Mouse (Mus musculus): ENCODE data around the gene Psmd5. TPM values are rescaled to one million over a fixed set of nuclear protein-coding genes. Genes with fewer than 3 reads are reported as not detected.
"Not testable (repeated sequence)": the region's sequence is repeated elsewhere in the genome, so short reads cannot be mapped to it uniquely, and the experiment has no call there.

The Psmd5 gene
- polyA plus RNA-seq, 1 experiment = 1.2 TPM

DNA sequence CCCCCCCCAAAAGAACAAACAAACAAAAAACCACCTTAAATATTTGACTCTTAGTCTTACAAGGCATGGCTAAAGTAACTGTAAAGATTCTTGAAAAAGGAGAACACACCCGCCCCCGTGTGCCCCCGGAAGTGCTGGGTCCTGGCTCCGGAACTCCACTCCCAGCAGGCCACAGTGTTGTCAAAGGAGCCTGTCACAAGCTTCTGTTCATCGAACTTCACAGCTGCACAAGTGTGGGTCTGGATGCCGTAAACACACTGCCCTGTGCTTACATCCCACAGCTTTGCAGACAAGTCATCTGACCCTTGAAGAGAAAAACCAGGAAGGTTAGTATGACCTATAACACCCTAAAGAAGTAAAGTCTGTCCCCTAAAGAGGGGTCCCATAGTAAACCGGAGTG lies 62.1 kb downstream of the Psmd5 start:
- Histone ChIP-seq H3K4me1 (ENCODE audit: control insufficient read depth) (peaks cover 59% of the 10 kb centered on the region), H3K9me3 (ENCODE audit: control insufficient read depth, low read length) (no peaks in the 10 kb centered on the region), H3K4me3 (replicated peaks) (no peak overlapping the region), H3K36me3 (ENCODE audit: control insufficient read depth) (peaks cover 100% of the 10 kb centered on the region), H3K27me3 (ENCODE audit: control insufficient read depth) (no peaks in the 10 kb centered on the region)
- TF ChIP-seq GATA1 (IDR thresholded peaks at IDR 0.05; ENCODE audit: low read length) = no peak
- no peak for TF ChIP-seq TAL1 (IDR thresholded peaks at IDR 0.05; ENCODE audit: low read length)

DNA sequence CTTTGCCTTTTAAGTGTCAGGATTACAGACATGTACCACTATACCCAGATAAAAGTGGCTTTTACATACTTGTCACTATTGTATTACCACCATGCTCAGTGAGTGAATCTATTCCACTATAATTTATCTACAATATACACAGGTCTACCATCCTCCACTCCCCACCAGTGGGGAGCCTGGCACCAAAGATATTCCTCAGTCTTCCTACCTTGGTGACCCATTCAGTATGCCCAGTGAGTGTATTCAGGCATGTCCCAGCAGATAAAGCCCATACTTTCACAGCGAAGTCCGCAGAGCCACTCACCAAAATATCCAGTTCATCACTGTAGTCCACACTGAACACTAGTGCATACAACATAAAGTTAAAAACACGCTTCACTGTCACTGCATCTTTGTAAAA lies 64.0 kb downstream of the Psmd5 start:
- Histone ChIP-seq H3K4me1 (ENCODE audit: control insufficient read depth) (peaks cover 71% of the 10 kb centered on the region), H3K4me3 (replicated peaks) (peak overlapping the region; percentile 14), H3K36me3 (ENCODE audit: control insufficient read depth) (peaks cover 100% of the 10 kb centered on the region), H3K9me3 (ENCODE audit: control insufficient read depth, low read length) (no peaks in the 10 kb centered on the region), H3K27me3 (ENCODE audit: control insufficient read depth) (no peaks in the 10 kb centered on the region)
- TF ChIP-seq GATA1 (IDR thresholded peaks at IDR 0.05; ENCODE audit: low read length) = no peak
- peak; percentile 4; the same call in 1 of the 3 replicates for TF ChIP-seq TAL1 (IDR thresholded peaks at IDR 0.05; ENCODE audit: low read length)

DNA sequence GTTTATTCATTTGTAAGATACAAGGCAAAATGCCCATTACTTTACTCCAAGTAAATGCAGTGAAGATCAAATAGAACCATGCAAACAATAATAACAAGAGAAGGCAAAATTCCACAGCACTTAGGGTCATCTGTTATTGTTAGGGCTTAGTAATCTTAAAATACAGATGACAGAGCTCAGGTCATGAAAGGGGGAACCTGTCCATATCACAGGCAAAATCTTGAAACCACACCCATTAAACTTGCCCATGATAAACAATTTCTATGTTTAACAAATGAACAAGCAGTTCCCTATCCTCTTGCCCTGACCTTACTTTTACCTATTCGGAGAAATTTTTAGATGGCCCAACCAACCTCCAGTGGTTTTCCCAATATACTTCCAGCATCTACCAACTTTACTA lies 65.2 kb downstream of the Psmd5 start:
- H3K4me1 ChIP-seq (ENCODE audit: control insufficient read depth) = peaks cover 77% of the 10 kb centered on the region
- H3K27me3 ChIP-seq (ENCODE audit: control insufficient read depth) = no peaks in the 10 kb centered on the region
- H3K9me3 ChIP-seq (ENCODE audit: control insufficient read depth, low read length) = no peaks in the 10 kb centered on the region

GRCm38 (mm10) chr2:34808057-34808456 lies 66.7 kb downstream of the Psmd5 start:
- Histone ChIP-seq H3K36me3 (ENCODE audit: control insufficient read depth) (peaks cover 98% of the 10 kb centered on the region), H3K4me1 (ENCODE audit: control insufficient read depth) (peaks cover 89% of the 10 kb centered on the region)

More for the DNA sequence above, 65.2 kb downstream of the Psmd5 start:
- peaks cover 100% of the 10 kb centered on the region for H3K36me3 ChIP-seq (ENCODE audit: control insufficient read depth)
- no peak overlapping the region for H3K4me3 ChIP-seq (replicated peaks)
- TF ChIP-seq GATA1 (IDR thresholded peaks at IDR 0.05; ENCODE audit: low read length) (no peak), TAL1 (IDR thresholded peaks at IDR 0.05; ENCODE audit: low read length) (no peak)

DNA sequence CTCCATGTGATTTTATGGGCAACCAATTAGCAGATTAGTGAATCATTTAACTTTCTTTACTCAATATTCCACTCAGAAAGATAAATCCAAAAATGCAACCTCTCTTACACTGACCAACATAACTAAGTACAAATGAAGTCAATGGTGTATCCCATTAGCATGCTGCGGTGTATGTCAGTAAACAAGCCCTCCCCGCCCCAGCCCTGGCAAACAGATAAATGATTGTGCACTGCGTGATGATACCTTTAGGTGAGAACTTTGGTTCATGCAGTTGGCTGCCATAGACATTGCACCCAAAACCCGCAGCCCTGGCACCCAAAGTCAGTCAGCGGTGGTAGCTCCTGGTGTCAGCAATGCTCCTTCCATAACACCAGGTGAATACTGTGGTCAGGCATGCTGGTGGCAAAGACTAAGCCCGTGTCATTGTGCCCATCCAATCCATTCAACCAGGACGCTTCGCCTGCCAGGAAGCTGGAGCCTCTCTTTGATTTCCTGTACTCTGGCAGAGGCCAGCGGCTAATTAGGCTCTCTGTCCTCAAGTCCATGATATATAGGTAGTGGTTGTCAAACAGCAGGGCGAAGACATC lies 69.3 kb downstream of the Psmd5 start:
- peaks cover 86% of the 10 kb centered on the region for H3K4me1 ChIP-seq (ENCODE audit: control insufficient read depth)
- TF ChIP-seq TAL1 (IDR thresholded peaks at IDR 0.05; ENCODE audit: low read length) (no peak), GATA1 (IDR thresholded peaks at IDR 0.05; ENCODE audit: low read length) (no peak)
- no peaks in the 10 kb centered on the region for H3K27me3 ChIP-seq (ENCODE audit: control insufficient read depth)
- H3K9me3 ChIP-seq (ENCODE audit: control insufficient read depth, low read length) = no peaks in the 10 kb centered on the region
- H3K4me3 ChIP-seq (replicated peaks) = peak overlapping the region; percentile 79
- H3K36me3 ChIP-seq (ENCODE audit: control insufficient read depth) = peaks cover 72% of the 10 kb centered on the region

More at GRCm38 (mm10) chr2:34808057-34808456, 66.7 kb downstream of the Psmd5 start:
- no peaks in the 10 kb centered on the region for H3K9me3 ChIP-seq (ENCODE audit: control insufficient read depth, low read length)
- H3K27me3 ChIP-seq (ENCODE audit: control insufficient read depth) = no peaks in the 10 kb centered on the region
- TF ChIP-seq TAL1 (IDR thresholded peaks at IDR 0.05; ENCODE audit: low read length) (no peak), GATA1 (IDR thresholded peaks at IDR 0.05; ENCODE audit: low read length) (no peak)
- H3K4me3 ChIP-seq (replicated peaks) = no peak overlapping the region

DNA sequence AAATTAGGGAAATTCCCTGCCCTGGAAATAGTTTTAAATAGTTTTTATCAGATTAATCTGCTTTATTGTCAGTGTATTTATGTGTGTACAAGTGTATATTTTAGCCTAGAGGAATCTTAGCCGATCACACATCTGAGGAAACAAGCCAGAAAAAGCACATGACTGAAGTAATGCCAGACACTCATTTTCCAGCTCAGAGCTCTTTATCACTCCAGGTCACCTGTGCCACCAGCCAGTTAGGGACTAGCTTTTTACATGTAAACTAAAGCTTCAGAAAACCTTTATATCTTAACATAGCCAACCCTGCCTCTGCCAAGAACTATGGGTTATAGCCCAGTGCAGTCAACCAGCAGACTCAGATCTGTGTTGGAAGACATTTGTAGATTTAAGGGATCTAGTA lies 70.0 kb downstream of the Psmd5 start:
- Histone ChIP-seq H3K9me3 (ENCODE audit: control insufficient read depth, low read length) (no peaks in the 10 kb centered on the region), H3K36me3 (ENCODE audit: control insufficient read depth) (peaks cover 66% of the 10 kb centered on the region), H3K4me3 (replicated peaks) (peak overlapping the region; percentile 79), H3K27me3 (ENCODE audit: control insufficient read depth) (no peaks in the 10 kb centered on the region), H3K4me1 (ENCODE audit: control insufficient read depth) (peaks cover 86% of the 10 kb centered on the region)
- peak; percentile 69 for TF ChIP-seq TAL1 (IDR thresholded peaks at IDR 0.05; ENCODE audit: low read length)
- peak; percentile 62 for TF ChIP-seq GATA1 (IDR thresholded peaks at IDR 0.05; ENCODE audit: low read length)

DNA sequence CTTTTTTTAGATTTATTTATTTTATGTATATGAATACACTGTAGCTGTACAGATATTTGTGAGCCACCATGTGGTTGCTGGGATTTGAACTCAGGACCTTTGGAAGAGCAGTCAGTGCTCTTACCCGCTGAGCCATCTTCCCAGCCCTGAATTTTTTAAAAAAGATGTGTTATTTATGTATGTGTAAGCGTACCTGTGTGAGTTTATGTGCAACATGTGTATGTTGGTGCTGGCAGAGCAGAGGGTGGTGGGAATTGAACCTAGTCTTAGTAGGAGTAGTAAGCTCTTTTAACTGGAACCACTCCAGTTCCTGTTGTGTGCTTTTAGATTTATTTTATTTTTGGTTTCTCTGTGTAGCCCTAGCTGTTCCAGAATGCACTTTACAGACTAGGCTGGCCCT lies 70.6 kb downstream of the Psmd5 start:
- peak overlapping the region; percentile 79 for H3K4me3 ChIP-seq (replicated peaks)
- H3K4me1 ChIP-seq (ENCODE audit: control insufficient read depth) = peaks cover 83% of the 10 kb centered on the region
- H3K36me3 ChIP-seq (ENCODE audit: control insufficient read depth) = peaks cover 60% of the 10 kb centered on the region
- H3K9me3 ChIP-seq (ENCODE audit: control insufficient read depth, low read length) = no peaks in the 10 kb centered on the region
- TF ChIP-seq TAL1 (IDR thresholded peaks at IDR 0.05; ENCODE audit: low read length) = no peak
- no peak for TF ChIP-seq GATA1 (IDR thresholded peaks at IDR 0.05; ENCODE audit: low read length)
- H3K27me3 ChIP-seq (ENCODE audit: control insufficient read depth) = no peaks in the 10 kb centered on the region

GRCm38 (mm10) chr2:34803746-34804145 lies 71.0 kb downstream of the Psmd5 start:
- peak overlapping the region; percentile 79 for H3K4me3 ChIP-seq (replicated peaks)
- H3K4me1 ChIP-seq (ENCODE audit: control insufficient read depth) = peaks cover 83% of the 10 kb centered on the region
- TF ChIP-seq TAL1 (IDR thresholded peaks at IDR 0.05; ENCODE audit: low read length) (no peak), GATA1 (IDR thresholded peaks at IDR 0.05; ENCODE audit: low read length) (no peak)
- no peaks in the 10 kb centered on the region for H3K27me3 ChIP-seq (ENCODE audit: control insufficient read depth)
- H3K9me3 ChIP-seq (ENCODE audit: control insufficient read depth, low read length) = no peaks in the 10 kb centered on the region
- peaks cover 55% of the 10 kb centered on the region for H3K36me3 ChIP-seq (ENCODE audit: control insufficient read depth)

DNA sequence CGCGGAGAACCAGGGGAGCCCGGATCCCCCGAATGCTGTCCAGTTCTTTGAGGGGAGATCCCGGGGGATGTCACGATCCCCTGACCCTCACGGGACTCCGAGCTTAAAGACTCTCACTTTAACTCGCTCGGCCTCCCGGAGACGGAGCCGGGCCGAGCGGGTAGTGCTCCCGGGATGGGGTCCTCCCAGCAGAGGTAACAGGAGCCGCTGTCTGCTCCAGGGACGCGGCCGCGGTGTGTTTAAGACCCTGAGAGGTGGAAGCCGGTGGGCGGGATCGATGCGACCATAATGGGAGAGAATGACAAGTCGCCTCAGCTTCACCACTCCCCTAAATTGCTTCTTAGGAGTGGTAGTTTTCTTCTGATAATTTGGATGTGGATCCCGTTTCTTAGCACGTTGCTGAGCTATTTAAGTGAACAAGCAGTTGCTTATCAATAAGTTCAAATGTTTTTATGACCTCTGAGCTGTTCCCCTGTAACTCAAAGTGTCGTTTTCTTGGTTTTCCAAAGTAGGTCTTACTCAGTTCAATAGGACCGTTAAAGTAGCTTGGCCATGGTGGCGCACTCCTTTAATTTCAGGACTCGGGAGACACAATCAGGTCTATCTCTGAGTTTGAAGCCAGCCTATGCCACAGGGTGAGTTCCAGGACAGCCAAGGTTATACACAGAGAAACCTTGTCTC lies 72.1 kb downstream of the Psmd5 start:
- peak overlapping the region; percentile 79 for H3K4me3 ChIP-seq (replicated peaks)
- peaks cover 84% of the 10 kb centered on the region for H3K4me1 ChIP-seq (ENCODE audit: control insufficient read depth)
- peaks cover 45% of the 10 kb centered on the region for H3K36me3 ChIP-seq (ENCODE audit: control insufficient read depth)
- not testable (repeated sequence) for H3K27me3 ChIP-seq (ENCODE audit: control insufficient read depth); H3K9me3 ChIP-seq (ENCODE audit: control insufficient read depth, low read length)

Data from erythroblast, embryonic 14.5 days (primary cell).